Mouse (Mus musculus) kidney, adult 9 months (tissue): ENCODE results near the gene Aen.

Source experiments
- DNase-seq: peaks from one replicate; pipeline ENCODE4 v3.0.0; 2022

Gene Aen

DNA sequence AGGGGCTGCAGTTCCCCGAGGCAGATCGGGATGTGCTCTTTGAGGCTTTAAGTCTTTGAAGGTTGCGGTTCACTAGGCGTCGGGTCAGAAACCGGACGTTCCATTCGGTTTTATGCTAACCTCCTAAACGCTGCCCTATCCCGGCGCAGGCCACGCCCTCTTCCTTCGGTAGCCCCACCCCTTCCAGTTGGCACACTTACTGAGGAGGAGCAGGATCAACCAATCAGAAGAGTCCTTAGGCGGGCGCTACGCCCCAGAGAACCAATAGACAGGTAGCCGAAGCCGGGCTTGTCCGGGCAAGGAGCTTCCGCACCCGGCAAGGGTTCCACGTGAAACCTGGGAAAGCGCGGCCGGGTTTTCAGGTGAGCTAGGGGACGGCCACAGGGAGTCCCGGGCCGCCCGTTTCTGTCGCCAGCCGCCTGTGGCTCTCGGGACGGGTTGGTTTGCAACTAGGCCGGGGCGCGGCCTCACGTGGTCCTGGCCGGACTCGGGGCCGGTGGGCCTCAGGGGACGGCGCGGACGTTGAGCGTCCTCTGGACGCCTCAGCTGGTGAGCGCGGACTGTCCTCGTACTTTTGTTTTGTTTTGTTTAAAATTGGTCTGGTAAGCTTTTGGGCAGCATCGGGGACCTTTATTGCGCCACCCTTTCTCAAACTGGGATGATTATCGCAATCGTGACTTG lies at the start of gene Aen:
Gene Aen, plus strand, starts transcription at position 202 of the 681 bp plus-strand sequence.
- DNase-seq, result peak; percentile 100

DNA sequence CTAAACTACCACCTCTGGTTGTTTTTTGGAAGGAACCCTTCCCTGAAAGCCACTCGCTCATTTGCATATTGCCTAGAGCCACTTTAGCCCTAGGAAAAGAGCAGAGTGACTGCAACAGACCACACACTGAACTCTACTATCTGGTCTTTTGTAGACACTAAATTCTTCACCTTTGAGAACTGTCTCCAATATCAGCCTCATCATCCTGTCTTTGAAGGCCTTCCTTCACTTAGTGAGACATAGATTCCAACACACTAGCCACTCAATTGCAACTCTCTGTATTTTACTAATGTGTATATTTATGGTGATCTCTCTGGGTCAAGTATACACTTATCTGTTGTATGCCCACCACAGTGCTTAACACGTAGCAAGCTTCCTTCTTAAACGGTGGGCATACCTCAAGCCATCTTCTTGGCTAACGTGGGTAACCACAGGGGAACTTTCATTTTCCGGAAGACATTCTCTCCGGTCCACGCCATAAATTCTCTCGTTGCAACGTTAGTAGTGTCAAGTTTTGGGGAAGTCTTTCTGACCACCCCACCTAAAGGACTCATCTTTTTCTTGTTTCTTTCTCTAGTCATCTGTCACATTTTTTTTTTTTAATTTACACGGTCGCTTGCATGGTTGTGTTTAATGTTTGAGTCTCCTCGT lies 49.5 kb upstream of the Aen start:
- no peak for DNase-seq

DNA sequence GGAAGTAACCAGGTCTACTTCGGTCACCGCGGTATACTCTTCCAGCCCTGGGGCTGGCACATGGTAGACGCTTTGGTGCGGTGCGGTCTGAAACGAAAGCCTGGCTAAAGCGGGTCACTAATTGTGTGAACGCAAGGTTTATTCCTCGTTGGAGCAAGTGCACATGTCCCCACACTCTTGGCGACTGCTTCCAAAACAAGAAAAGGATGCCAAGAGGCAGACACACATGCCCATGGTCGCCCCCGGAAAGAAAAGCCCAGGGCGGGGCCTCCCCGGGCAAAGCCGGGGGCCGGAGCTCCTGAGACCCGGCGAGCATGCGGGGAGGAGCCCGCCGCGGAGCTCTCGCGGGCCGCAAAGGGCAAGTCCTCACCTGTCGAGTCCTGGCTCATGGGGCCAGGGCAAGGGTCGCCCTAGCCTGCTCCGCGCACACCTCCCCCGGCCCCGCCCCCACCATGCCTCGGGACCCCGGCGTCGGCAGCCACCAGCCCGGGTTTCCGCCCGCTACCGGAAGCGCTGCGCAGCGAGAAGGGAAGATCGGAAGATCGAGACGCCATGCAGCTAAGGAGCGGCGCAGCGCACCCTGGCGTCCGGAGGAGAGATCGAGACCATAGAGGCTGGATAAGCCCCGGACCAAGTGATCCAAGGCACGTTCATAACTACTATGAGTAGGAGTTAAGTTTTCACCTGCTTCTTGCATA lies 48.8 kb upstream of the Aen start, which contains the start of gene Det1:
Gene Det1, minus strand, starts transcription at position 527 of the 698 bp plus-strand sequence.
- DNase-seq, result peak; percentile 92

DNA sequence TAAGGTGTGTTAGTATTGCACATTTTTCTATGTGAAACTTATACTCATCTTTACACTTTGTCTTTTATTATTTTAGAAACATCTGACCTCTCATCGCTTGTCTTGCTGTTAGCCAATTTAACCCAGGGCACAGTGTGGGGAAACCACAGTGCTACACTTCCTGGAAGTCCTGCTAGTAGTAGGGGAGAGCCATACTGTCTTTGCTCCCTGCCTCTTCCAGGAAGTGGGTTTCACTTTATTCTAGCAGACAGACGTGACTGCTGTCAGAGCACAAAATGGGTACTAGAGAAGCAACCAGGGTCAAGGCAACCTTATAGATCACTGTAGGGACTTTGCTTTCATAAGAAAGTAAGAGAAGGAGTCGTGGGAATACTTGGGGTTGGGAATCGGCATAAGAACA lies 41.6 kb upstream of the Aen start:
- no peak for DNase-seq

DNA sequence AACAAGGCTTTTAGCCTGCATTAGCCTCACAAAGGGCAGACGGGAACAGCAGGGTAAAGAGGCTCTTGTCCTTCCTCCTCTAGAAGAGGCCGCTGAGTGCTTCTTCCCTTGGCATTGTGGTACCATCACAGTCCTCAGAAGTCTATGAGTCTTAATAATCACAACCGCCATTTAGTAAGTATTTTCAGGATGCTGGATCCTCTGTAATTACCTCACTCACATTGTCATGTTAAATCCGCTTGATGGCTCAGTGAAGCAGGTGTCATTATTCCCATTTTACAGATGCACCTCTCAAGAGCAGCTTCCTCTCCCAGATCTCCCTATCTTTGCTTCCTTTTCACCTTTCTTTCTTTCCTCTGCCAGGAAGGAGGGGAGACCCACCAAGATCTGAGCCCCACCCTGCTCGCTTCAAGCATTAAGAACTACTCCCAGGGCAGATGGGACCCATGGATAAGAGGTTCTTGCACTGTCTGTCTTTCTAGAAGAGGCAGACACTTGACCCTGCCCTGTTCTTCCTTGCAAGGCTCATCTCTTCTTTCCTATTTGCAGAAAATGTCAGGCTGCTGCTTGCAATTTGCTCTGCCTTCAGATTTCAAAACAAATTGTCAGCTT lies 40.5 kb upstream of the Aen start:
- DNase-seq, result no peak

DNA sequence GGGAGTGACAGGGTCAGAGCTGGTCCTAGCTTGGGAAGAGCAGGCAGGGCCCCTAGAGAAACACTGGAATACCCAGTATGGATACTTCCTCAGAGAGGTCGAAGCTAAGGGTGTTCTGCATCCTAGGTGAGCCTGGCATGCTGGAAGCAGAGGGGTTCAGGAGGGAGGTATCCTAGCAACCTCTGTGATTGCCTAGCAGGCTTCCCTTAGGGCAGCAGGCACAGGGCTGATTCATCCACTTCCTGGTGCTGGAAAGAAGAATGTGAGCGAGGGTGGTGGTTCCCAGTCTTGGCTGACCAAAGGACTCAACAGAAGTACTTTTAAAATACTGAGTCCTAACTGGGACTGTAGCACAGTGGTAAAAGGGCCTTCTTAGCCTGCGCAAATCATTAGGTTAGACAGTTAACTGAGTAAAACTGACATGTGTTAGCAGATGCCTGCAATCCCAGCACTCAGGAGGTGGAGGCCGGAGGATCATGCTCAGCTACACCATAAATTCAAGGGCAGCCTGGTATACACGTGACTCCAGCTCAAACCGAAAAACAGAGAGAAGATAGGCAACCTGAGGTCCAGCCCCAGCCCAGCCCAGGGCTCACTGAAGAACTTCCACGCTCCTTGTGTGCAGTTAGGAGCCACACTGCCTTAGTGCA lies 31.7 kb upstream of the Aen start:
- no peak for DNase-seq

DNA sequence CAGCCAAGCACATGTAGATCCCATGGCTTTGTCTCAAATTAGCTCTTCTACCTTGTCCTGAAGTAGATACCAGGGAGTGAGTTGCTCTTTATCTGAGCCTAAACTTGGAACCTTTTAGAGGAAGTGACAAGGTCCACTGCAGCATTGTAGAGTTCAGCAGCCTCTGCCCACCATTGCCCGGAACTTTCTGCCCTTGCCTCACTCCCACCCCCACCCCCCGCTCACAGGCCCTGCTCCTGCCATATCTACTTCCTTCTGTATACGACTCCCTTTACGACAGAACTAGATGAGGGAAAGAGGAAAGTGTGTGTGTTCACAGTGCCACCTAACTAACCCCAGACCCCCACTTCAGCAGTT lies 31.2 kb upstream of the Aen start:
- no peak for DNase-seq

DNA sequence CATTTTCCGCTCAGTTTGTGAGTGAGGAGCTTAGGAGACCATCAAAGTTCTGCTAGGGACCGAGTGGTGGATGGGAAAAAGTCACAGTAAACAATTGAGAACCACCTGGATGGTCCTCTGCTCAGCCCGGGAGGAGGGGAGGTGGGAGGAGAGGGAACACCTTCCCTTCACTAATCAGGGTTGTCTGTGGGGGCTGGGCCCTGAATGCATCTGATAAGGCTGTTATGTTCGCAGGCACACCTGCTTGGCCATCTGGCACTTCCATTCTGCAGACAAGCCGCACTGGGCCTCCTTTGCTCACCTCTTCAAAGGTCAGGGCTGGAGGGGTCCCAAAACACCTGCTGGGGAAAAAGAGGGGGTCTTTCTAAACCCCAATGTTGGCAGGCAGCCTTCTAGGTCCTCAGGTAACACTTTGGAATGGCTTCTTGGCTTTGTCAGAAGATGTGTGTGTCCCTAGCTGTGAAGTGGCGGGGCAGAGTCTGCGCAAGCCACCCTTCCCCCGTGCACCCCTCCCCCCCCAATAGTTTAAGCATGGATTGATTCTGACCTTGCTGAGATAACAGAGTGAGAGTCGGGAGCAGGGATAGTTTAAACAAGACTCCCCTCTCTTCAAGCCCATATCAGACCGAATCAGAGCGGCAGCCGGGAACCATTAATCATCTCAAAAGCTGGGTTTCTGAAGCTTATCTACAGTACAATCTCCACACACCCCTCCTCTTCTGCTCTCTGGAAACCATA lies 30.3 kb upstream of the Aen start:
- no peak for DNase-seq

DNA sequence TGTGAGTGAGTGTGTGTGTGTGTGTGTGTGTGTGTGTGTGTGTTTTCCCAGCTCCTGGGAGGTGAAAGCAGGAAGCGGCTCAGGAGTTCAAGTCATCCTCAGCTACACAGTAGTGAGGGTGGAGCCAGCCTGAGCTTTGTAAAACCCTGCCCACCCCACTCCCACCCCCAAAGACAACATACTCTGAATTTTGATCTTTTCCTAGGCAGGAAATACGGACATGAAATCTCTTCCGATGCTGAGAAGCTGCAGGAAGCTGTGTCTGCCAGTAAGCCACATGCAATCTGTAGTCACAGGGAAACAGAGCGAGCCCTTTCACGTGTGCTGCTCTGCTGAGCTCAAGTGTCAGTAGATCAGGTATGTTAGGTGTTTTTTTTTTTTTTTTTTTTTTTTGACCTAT lies 26.9 kb upstream of the Aen start:
- no peak for DNase-seq

DNA sequence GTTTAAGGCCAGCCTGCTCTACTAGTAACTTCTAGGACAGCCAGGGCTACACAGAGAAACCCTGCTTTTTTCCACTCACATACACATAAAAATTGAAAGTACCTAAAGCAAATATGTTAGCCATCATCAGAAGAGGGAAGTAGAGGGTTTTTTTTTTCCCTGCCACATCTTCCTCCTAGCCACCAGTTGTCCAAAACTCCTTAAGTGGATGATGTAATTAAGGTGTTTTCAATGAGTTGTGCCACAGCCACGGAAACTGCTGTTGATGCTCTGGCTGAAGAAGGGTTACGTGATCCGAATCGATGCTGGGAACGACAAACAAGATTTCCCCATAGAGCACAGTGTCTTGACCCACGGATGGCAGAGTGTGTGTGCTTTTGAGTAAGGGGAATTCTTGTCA lies 23.3 kb upstream of the Aen start:
- DNase-seq, result no peak

DNA sequence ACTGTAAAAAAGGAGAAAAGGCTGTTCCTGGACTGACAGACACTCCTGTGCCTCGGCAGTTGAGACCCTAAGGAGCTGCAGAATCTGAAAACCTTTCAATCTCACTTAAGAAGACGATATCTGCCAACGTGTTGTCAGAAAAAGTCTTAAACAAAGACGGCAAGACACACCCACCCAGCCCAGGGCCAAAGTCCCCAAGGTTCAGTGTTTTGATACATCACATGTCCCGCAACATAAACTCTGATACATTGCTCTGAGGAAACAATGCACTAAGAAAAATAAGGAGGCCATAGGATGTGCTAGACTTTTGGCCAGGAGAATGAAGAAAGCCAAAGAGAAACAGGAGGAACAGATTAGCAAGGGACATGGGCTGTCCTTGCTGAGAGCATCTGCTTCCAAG lies 22.8 kb upstream of the Aen start:
- DNase-seq, result no peak

DNA sequence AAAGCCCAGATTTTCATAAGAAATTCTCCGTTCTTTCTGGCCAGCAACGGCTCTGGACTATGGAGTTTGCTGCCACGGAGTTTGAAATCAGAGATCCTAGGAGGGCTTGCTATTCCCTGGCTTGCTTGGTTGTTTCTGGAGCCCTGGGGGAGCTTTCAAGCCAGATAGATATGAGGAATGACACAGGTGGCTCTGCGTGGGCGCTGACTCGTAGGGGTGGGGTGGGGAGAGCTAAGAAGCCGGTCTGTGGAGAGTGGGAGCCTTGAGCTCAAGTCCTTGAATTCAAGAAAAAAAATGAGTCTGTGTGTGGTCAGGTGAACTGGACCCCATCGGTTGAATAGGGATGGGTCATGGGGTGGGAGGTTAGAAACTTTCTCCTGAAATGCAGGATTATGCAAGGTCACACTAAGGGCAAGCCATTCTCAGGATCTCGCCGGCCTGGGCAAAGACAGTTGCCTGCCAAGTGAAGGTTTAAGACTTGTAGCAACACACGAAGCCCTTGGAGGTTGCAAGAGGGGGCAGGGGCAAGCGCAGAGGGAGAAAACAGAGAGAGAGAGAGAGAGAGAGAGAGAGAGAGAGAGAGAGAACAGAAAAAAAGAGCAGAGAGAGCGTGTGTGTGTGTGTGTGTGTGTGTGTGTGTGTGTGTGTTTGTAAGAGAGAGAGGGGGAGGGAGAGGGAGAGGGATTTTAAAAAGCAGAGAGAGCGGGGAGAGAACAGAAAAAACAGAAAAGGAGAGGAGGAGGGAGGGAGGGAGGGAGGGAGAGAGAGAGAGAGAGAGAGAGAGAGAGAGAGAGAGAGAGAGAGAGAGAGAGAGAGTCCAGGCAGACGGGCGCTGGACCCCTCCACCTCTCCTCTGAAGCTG lies 13.8 kb upstream of the Aen start:
- DNase-seq, result no peak

DNA sequence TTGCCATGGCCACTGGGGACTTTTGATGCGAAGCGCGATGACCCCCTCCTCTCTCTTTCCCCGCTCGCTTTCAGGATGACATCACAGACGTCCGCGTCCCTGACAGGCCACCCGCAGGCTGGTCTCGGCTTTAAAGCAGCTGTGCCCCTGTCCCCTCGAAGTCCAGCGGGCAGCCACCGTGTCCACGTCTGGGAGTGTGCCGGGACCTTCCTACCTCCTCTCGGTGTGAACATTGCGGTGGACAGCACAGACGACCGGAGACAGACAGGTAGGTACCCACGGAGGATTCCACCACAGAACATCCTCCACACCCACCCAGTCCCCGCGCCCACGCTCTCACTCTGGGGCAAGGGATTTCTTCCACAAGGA lies 13.2 kb upstream of the Aen start:
- DNase-seq, result no peak

DNA sequence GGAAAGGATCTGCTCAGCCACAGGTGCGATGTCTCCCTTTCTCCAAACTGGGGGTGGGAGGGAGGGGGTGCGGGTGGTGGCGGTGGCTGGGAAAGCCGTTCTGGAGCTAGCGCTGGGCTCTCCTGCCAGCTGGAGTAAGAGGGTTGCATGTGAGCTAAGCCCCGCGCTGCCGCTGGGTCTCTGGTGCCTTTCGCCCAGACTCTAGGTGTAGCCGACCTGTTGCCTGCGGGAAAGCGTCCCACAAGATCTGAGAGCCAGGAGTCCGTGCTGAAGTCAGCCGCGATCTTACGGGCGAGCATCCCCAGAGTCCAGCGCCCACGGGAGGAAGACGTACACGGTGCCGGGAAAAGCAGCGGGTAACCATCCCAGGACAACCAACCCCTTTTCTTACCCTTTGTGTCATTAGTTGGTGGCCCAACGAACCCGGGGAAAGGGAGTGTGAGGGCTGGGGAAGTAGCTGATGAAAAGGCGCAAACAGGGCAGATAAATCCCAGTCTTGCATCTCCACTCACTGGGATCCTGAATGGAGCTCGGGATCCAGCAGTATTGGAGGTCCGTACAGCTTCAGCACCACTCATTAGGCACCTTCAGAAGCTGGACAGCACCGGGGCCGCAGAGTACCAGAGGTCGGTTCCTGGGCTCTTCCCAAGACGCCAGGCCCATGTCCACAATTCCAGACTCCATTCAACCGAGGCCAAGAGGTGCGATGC lies 12.5 kb upstream of the Aen start:
- no peak for DNase-seq

DNA sequence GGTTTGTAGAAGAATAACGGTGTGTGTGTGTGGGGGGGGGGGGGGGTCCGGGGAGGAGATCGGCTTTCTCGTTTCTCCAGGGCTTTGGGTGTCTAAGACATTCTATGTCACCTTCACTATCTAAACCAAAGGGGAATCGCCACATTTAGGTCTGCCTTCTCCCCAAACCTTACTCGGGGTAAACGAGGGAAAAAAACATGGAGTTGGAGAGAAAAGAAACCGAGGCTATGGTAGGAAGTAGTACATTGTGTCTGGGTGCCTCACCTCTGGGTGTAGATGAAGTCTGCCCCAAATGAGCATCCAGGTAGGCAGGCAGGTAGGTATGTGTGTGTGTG lies 12.0 kb upstream of the Aen start:
- no peak for DNase-seq

DNA sequence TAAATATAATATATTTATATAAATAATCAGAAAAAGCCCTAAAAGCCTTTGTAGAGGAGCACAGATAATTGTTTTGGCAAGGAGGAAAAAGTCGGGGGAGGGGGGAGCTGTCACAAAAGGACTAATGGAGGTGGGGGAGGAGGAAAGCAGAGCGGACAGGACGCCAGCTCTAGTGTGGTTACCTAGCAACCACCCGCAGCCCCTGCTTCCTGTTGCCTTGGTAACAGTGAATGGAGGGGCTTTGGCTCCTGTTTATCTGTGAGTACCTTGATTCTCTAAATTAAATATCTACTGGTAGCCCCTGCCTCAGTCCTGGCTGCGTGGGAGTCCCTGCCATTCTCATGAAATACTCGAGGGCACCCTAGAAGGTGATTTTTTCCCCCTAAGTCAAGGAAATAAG lies 11.5 kb upstream of the Aen start:
- no peak for DNase-seq

DNA sequence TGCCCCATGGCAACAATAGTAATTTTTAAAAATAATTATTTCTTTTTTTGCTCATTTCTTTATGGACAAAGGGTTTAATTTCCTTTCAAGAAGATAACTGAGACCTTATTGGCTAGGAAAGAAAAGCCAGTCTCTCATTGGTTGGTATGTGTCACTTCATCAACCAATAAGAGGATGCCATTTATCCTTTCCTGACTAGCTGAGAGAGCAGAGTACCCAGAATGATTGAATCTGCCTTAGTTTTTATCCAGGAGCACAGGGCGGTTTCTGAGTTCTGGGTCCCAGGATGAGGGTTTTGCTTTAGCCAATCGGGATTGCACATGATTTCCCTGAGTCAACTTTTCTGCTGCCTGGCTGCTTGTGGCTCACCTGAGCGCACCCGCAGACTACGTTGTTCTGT lies 10.2 kb upstream of the Aen start:
- DNase-seq, result no peak

DNA sequence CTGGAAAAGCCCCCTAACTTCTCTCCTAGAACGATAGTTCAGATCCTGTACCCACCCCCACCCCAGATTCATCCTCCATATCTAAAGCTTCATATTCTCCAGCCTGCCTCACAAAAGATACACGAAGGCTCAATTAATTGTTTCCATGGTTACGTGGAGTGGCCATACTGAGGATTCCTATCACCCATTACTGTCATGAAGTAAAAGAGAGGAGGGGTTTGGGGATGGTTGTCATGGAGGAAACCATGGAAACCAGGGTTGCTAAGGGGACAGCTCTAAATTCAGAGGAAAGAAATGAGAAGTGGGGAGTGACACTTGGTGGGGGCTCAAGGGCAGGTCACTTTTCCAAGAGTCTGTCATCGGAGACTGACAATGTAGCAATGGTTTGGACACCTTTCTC lies 9.2 kb upstream of the Aen start:
- no peak for DNase-seq

DNA sequence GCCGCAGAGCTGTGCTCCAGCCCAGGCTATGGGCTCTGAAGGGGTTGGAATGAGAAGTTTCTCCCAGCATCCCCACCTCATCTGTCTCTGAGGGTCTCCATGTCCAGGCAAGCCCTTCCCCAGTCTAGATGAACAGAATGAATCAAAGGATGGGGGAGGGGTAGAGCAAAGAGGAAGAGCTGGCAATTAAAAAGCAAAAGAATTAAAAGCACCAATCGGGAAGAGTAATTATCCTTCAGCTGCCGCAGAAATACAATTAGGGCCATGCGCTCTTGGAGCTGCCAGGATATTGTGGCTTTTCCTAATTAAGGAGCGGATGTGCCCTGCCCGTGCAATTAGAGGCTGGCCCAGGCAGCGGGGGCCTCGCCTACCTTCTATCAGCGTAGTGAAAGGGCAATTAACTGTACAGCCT lies 8.2 kb upstream of the Aen start:
- no peak for DNase-seq

DNA sequence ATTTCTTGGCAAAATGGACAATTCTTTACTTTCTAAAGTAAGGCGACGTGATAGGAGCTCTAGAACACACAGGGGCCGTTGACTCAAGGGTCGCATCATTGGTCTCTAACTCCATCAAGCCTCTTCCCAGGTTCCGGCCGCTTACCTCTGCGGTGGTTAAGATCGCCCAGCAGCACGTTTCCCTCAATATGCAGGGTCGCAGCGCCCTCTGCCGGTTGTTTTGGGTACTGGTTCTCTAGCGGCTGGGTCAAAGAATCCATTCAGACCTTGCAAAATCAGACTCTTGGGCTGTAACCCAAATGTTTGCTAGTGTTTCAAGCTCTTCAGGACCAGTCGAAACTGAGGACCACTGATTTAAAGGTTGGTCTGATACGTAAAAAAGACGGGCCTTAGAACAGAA lies 5.0 kb upstream of the Aen start:
- DNase-seq, result peak; percentile 84

DNA sequence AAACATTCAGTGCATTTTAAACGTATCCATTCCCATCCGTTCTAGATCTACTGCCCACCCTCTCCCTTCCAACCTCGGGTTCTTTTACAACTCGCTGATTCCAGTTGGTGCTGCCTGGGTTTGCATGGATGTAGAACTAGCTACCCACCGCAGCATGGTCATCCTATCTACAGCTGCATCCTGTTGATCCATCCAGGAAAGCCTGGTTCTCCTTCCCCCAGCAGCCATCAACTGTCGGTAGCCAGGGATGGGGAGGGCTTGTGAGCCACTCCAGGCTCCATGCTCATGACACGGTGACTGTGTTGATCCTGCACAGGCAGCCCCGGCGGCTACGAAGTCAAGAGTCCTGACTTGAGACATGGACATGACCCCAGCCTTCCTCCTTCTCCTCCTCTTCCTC lies 1.7 kb upstream of the Aen start:
- no peak for DNase-seq
